Mouse (Mus musculus) spleen, adult 12 weeks (tissue): ENCODE results near the gene Mctp1.

Experiments used
- DNase-seq: peaks from one replicate; pipeline ENCODE4 v3.0.0; 2022; ENCODE audit warnings: low spot score

The Mctp1 gene

GRCm38 (mm10) chr13:76620111-76620510 lies 235.8 kb downstream of the Mctp1 start:
- no peak for DNase-seq

DNA sequence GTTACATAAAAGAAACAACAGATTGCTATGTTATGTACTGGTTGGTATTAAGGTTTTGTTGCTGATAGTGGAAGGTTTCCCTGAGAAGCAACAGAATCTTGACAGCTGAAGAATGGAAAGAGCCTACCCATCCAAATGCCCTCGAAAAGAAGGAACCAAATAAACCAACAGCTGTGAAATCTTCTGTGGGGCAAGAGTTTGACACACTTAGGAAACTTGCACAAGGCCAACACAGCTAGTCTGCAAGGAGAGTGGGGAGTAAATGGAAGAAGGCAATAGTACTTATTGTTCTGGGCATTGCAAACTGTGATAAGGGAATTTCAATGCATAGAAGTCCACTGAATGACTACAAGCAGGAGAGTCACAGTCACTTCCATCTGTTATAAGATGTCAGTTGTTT lies 236.2 kb downstream of the Mctp1 start:
- DNase-seq = no peak

DNA sequence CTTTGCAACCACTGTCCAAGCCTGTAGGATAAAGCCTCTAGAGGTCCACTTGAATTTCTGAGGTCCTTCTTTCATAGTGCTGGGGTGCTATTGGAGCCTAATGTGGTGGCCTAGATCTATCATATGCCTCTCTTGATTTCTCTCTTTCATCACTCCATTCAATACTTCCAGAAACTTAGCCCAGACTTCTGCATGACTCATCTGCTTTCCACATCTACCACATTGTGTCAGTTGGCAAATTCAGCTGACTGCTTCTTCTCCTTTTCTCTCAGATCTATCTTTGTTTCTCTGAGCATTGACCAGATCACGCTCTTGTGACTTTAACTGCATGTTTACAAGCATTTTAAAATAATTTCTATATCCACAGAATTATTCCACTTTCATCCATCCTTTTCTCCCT lies 249.4 kb downstream of the Mctp1 start:
- no peak for DNase-seq

DNA sequence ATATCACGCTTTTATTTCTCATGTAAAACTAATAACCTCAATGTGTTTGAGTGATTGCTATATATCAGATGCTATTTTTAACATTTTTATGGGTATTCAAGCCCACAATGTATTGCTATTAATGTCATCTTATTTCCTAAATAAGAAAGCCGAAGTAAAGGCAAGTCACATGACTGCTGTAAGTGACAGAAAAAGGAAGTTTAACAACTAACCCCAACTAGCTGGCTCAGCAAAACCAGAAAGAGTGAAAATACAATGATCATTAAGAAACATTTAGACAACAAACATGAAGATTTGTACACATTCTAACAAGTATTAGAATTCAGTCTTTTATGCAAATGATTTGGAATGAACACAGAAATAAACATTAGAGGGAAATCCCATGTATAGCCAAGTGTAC lies 253.9 kb downstream of the Mctp1 start:
- DNase-seq = no peak

- DNase-seq = no peak
These were observed 275.2 kb downstream of the Mctp1 start for GRCm38 (mm10) chr13:76659523-76659922.

DNA sequence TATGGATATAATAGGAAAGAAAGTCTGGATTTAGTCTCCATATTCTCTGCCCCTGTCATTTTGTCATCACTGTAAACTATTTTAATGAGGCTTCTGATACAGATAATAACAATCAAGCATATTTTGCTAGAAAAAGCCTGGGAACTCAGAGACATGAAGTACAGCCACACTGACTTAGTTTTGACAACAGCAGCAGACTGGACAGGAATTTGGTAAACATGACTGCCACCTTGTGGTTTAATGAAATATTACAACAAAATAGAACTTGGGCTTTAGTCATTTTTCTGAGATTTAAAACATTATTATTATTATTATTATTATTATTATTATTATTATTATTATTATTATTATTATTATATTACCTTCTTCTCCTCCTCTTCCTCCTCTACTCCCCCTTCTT lies 297.0 kb downstream of the Mctp1 start:
- no peak for DNase-seq

DNA sequence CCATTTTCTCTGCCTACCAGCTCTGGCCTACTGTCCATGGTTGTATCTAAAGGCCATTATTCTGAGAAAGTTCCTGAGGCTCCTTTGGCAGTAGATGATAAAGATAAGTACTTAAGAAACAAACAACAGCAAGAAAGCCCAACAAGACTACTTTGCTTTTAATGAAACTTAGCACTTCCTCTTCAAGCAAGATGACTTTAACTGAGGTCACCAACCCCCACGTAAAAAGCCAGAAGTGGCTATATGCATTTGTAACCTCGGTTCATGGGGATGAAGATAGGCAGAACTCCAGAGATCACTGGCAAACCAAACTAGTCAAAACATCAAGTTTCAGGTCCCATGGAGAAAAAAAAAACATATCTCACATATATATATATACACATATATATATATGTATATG lies 305.0 kb downstream of the Mctp1 start:
- no peak for DNase-seq

DNA sequence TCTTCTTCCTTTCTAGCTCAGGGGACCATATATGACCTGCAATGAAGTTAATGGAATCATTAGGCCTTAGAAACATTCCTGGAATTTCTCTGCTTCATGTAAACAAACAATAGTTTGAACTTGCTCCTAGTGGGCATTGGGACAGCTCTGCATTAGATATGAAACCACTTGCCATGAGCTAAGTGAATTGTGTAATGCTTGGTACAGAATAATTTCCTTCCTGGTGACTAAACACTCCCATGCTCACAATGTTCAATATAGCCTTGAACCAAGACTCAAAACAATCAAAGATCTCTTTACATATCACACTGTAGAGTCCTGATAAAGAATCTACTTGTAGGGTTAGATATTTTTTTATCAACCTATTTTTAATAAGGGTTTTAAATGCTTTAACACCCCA lies 305.8 kb downstream of the Mctp1 start:
- no peak for DNase-seq

DNA sequence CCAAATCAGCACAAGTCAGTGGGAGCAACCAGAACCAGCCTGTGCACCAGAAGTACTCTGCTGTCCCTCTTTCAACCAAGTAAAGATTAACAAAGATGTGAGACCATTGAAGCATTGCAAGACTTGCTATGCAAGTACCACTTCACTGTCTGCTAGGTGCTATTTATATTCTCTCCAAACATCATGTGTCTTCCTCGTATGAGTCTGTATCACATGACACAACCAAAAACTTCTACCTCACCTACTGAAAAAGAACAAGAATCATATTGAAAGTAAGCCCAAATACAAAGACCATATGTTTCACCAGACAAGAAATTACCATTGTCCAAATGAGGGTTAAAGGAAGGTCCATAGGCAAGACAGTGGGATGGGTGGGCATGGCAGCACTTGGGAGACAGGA lies 306.4 kb downstream of the Mctp1 start:
- no peak for DNase-seq

GRCm38 (mm10) chr13:76734013-76734412 lies 349.7 kb downstream of the Mctp1 start:
- DNase-seq = no peak

GRCm38 (mm10) chr13:76750663-76751429 lies 366.5 kb downstream of the Mctp1 start:
- no peak for DNase-seq

DNA sequence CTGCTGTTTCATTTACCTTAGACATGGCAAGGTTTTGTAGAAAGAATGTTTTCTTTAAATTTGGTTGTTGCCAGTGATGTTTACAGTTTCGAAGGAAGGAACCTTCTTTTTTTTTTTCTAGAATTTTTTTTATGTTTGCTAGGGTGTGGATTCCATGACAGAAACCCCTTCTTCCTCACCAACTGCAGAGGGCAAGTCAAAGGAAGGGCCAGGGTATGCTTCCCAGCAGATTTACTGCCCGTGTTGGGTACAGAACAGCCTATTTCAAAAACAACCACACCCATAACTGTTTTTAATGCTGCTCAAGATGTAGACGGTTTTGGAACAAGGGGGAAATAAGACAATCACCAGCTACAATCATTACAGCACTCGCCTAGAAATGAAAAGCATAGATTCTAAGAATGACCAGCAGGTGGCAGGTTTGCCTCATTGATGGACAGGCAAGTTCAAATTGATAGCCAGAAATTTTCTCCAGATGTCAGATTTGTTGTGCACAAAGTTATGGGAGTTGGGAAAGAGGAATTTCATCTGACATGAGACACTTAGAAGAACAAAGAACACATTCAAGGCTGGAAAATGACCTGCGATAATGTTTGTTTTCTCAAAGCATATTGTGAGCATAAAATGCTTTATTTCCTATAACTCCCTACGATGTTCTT lies 375.6 kb downstream of the Mctp1 start:
- no peak for DNase-seq

GRCm38 (mm10) chr13:76799662-76800061 lies 415.3 kb downstream of the Mctp1 start:
- DNase-seq = no peak

DNA sequence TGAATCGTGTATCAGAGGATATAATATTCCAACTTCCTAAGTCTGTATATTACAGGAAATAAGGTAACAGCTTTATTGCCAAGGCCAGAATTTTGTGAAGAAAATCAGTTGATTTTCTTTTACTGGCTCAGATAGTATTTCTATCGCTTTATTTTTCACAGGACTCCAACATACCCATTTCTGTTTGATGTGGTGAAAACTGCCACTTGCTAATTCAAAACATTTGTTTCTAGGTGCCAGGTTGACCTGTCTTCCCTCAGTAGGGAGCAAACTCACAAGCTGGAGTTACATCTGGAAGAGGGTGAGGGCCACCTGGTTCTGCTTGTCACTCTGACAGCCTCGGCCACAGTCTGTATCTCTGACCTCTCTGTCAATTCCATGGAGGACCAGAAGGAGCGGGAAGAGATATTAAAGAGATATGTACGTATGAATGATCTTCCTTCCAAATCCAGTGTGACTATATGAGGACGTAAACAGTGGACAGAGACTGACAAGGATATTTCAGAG lies 416.8 kb downstream of the Mctp1 start:
- no peak for DNase-seq

DNA sequence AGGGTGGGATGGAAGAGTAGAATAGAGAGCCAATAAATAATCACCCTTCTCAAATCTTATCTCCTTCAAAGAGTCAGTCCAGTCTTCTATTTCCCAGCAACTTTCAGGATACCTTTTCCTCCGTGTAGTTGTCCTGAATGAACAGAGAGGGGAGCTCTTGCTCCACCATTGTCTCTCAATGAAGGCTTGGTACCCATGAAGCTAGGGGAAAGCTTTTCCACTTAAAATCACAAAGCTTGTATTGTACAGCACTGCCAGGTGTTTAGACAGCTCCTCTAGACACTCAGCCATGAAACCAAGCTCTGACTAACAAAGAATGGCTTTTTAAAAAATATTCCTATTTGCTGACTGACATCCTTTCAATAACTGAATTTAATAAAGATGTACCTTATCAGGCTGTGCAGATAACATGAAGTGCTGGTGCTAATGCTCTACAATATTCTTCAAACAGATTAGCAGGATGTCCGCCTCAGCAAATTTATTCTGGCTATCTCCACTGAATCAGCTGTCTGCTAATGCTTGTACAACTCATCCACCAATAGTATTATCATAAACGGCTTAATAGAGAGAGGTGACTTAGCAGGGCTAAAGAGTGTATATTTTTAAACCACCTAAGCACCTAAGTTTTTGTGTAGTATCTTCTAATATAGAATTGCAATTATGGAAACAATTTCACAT lies 417.9 kb downstream of the Mctp1 start:
- DNase-seq = no peak

DNA sequence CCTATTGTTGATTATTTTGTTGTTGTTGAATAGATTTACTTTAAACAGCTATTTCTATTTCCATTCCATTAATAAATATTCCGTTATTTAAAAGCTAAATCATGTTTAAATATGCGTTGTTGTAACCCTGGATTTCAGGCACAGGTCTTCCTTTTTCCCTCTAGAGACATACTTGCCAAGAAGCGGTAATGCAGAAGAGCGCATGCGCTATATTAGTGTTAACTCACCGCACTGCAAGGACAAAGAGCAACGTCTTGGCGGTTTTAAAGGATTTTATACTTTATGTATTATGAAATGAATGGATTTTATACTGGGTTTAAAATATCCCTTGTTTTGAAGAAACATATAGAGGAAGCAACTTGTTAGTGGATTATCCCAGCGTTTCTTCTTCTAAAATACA lies 418.6 kb downstream of the Mctp1 start:
- DNase-seq = no peak

DNA sequence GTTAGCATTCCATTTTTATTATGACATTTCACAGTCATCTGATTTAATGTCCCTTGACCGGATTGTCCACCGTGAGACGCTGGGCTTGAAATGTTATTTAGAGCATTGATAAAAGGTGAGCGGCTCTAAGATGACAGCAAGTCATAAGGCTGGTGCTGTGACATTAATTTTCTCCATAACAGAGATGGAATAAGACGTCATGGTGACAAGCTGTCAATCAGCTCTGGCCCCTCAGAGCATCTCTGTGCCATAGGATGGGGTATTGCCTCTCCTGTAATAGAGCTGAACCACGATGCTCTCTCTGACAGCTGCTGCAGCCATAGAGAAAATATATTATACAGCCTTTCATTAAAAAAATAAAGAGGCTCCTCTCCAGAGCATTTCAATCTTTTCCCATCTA lies 419.5 kb downstream of the Mctp1 start:
- no peak for DNase-seq

DNA sequence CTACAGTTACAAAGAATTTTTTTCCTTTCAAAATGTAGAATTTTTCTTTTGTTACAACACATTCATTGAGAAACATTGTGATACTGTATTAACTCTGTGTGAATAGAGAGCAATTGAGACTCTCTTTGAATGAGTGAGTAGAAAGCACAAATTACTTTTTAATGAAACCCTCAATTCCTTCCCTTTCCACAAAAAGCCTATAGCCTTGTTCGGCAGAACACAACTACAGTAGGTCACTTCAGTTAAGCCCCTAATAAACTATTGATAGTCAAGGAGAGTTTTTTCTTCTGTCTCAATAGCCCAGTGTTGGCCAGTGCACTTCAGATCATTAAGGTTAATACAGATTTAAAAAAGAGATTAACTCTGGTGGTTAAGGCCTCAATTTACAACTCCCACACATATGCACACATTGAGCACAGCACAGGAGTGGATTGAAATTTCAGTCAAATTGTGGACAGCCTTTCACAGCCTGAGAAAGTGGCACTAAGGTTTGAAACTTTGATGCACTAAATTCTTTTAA lies 424.6 kb downstream of the Mctp1 start:
- no peak for DNase-seq

GRCm38 (mm10) chr13:76809802-76810201 lies 425.5 kb downstream of the Mctp1 start:
- no peak for DNase-seq

- no peak for DNase-seq
These were observed 426.2 kb downstream of the Mctp1 start for GRCm38 (mm10) chr13:76810496-76810939.

- no peak for DNase-seq
These were observed 438.7 kb downstream of the Mctp1 start for GRCm38 (mm10) chr13:76823083-76823482.

DNA sequence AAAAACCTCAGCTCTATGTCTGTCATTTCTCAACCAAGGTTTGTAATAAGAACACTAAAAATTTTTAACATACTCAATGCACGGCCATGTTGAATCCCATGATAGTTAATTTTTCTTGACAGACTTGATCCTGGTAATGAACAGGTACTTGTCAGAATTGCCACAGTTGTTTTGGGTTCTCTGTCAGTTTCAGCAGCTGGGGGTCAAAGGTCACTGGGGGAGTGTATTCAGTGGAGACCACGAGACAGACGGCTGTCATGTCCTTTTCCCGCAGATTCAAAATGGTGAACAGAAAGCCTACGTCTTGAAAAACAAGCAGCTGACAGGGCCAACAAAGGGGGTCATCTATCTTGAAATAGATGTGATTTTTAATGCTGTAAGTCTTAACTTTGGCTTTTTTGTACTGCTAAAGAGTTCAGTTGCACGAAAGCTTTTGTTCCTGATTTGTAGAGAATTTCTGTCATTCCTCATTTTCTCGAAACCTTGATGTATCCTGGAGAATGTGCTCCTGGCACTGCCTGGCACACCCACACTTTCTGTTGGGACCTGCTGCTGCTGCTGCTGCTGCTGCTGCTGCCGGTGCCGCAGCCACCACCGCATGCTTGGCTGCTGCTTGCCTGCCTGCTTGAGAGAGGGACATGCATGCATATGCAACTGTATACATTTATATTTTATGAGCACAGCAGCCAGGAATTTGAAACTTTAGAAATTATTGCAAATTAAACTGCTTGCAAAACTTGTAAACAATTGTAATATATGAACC lies 440.8 kb downstream of the Mctp1 start:
- no peak for DNase-seq
